Mouse (Mus musculus) stomach, embryonic 16.5 days (tissue): ENCODE measurements around the gene Cracr2a. TPM values are rescaled to one million over a fixed set of nuclear protein-coding genes. Genes with fewer than 3 reads are reported as not detected.

ENCODE experiments used
- ATAC-seq: fragments of 200-750 bp; cut with Nextera tagmentation; 2 replicates; pipeline ENCODE4 v1.8.0; 2017; ENCODE audit warnings: moderate number of reproducible peaks, moderate TSS enrichment; ENCODE audit not compliant: insufficient read depth, low FRiP score
- H3K27ac ChIP-seq: fragments of 300-500 bp; sonication (generic); 2 replicates; pipeline ENCODE4 v1.5.1; 2014; ENCODE audit warnings: low read length
- H3K27me3 ChIP-seq: fragments of 300-500 bp; sonication (generic); 2 replicates; pipeline ENCODE4 v1.6.1; 2014; ENCODE audit warnings: low read length, control low read depth, mixed read lengths; ENCODE audit not compliant: control insufficient read depth, insufficient read depth
- H3K36me3 ChIP-seq: fragments of 300-500 bp; sonication (generic); 2 replicates; pipeline ENCODE4 v1.6.1; 2014; ENCODE audit warnings: low read length; ENCODE audit not compliant: control insufficient read depth, insufficient read depth
- H3K4me1 ChIP-seq: fragments of 300-500 bp; sonication (generic); 2 replicates; pipeline ENCODE4 v1.6.1; 2014; ENCODE audit warnings: low read length, control low read depth, mixed read lengths; ENCODE audit not compliant: control insufficient read depth, insufficient read depth
- H3K4me2 ChIP-seq: fragments of 300-500 bp; sonication (generic); 2 replicates; pipeline ENCODE4 v1.6.1; 2014; ENCODE audit warnings: low read depth, low read length, mixed read lengths
- H3K4me3 ChIP-seq: fragments of 300-500 bp; sonication (generic); replicated peaks from 2 replicates; pipeline ENCODE4 v1.5.1; 2014; ENCODE audit warnings: mild to moderate bottlenecking, low read length
- H3K9ac ChIP-seq: fragments of 300-500 bp; sonication (generic); 2 replicates; pipeline ENCODE4 v1.6.1; 2014; ENCODE audit warnings: low read length
- H3K9me3 ChIP-seq: fragments of 300-500 bp; sonication (generic); replicated peaks from 2 replicates; pipeline ENCODE4 v1.6.1; 2016; ENCODE audit warnings: low read length, control low read depth; ENCODE audit not compliant: control insufficient read depth
- WGBS: fragments of 180-500 bp; shearing (Covaris S2); extraction: QIAGEN DNeasy Blood & Tissue Kit; methylation state at CpG from one replicate; pipeline ENCODE4 v1.1.7; 2014; 5-methylcytosine and 5-hydroxymethylcytosine counted together
- polyA plus RNA-seq: library from polyadenylated mRNA; unstranded; fragments of >200 nt; fragmentation: Nextera tagmentation; extraction: Ambion mirVana; gene quantifications from 2 replicates; pipeline ENCODE4 v1.2.1, GENCODE M21; 2015

Cracr2a gene
- polyA plus RNA-seq, 1 experiment from 2014 or later, result 3.1 TPM

DNA sequence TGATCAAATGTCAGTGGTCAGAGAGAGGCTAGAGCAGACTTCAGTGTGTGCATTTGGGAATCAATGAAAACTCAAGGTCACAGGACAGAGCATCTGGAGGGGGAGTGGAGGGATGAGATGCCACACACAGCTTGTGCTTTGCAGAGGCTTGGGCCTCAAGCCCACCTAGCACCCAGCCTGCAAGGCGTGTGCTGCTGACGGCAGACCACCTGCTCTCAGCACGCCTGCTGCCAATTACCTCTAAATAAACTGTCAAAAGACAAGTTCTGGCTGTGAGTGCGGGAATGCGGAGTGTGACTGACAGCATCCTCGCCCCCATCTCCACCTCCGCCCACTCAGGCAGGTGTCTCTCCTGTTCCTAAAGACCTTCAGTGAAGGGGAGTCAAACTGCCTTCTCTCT, 131.2 kb downstream of the Cracr2a start:
- no peak overlapping the region for H3K9ac ChIP-seq
- H3K4me3 ChIP-seq, result no peak overlapping the region
- no peaks in the 10 kb centered on the region for H3K36me3 ChIP-seq
- H3K4me2 ChIP-seq, result no peak overlapping the region
- WGBS, result 30% methylated on average over 7 of the region's 7 CpGs
- H3K27me3 ChIP-seq, result no peaks in the 10 kb centered on the region
- ATAC-seq, result no peak
- H3K4me1 ChIP-seq, result no peaks in the 10 kb centered on the region
- no peaks in the 10 kb centered on the region for H3K9me3 ChIP-seq
- H3K27ac ChIP-seq, result no peak overlapping the region

DNA sequence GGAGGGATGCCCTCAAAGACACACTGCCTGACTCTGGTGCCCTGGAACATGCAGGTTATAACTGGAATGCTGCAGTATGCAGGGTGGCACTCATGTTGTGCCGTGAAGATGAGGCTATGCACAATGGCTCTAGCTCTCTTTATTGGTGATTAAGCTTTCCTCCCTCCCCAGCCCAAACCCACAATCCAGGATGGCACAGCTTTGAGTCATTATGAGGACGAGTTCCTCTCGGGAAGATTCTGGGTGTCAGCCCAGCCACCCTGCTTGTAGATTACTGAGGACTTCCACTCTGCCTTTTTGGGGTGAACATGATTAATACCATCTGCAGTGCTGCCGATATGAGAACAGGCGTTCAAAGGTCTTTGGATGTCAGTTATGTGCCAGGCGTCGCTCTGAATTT, 132.5 kb downstream of the Cracr2a start:
- ATAC-seq, result no peak
- Histone ChIP-seq H3K36me3 (no peaks in the 10 kb centered on the region), H3K27ac (no peak overlapping the region), H3K9me3 (no peaks in the 10 kb centered on the region), H3K4me1 (no peaks in the 10 kb centered on the region), H3K9ac (no peak overlapping the region), H3K4me3 (no peak overlapping the region), H3K27me3 (no peaks in the 10 kb centered on the region), H3K4me2 (no peak overlapping the region)
- 87% methylated on average over 7 of the region's 7 CpGs for WGBS

DNA sequence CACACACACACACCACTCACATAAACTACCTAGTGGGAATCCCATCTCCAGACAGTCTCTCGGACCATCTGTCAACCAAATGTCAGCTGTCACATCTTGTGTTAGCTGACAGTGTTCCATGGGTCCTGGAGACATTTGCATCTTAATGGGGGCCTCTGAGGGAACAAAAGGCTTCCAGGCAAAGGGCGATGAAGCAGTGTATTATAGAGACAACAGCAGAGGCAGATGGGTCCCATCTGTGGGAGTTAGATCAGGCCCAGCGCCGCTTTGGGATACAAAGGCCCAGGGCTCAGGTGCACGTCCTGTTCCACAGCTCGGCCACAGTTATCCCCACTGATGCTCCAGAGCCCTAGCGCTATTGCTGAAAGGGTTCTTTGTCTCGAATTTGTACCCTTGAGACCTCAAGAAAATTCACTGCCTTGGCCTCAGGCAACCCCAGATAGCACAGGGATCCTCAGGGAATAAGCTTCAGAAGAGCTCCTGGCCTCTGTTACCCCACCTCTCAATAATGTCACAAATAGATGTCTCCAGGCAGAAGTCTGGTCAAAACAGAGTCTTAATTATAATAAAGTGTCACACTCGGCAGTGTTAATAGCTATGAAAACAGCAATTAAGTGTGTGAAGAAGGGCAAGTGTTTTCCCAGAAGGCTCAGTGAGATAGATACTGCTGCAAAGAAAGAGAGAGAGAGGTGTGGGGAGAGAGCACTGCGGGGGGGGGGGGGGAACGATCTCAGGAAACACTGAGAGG, 140.1 kb downstream of the Cracr2a start:
- WGBS, result 53% methylated on average over 9 of the region's 11 CpGs
- Histone ChIP-seq H3K27me3 (no peaks in the 10 kb centered on the region), H3K27ac (no peak overlapping the region), H3K4me3 (no peak overlapping the region), H3K36me3 (no peaks in the 10 kb centered on the region), H3K4me2 (no peak overlapping the region), H3K9ac (no peak overlapping the region), H3K9me3 (no peaks in the 10 kb centered on the region), H3K4me1 (no peaks in the 10 kb centered on the region)
- no peak for ATAC-seq

- Histone ChIP-seq H3K4me3 (no peak overlapping the region), H3K9me3 (no peaks in the 10 kb centered on the region), H3K36me3 (no peaks in the 10 kb centered on the region), H3K4me2 (no peak overlapping the region), H3K27me3 (no peaks in the 10 kb centered on the region; the same call in 1 of the 2 replicates), H3K4me1 (no peaks in the 10 kb centered on the region; the same call in 1 of the 2 replicates), H3K9ac (no peak overlapping the region), H3K27ac (peak overlapping the region; percentile 64)
- WGBS, result 11% methylated on average over 1 of the region's 1 CpGs
- ATAC-seq, result peak; percentile 84; the same call in 1 of the 2 replicates
Observed at GRCm38 (mm10) chr6:127708218-127708628, 147.1 kb downstream of the Cracr2a start.

DNA sequence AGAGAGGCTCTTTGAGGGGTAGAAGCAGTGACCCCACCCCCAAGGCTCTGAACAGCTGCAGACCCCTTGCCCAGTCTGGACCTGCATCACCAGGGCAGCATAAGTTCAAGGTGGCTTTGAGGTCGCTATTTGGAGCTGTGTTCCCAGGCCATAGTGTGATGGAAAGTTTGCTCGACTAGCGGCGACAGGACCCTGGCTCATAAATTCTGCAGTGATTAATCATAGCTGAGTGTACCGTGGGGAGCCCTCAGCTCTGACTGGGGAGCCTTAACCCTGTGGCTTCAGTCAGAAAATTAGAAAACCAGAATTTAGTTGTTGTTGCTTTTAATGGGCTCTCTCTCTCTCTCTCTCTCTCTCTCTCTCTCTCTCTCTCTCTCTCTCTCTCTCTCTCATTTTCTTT, 153.8 kb downstream of the Cracr2a start:
- WGBS, result 27% methylated on average over 5 of the region's 5 CpGs
- Histone ChIP-seq H3K36me3 (no peaks in the 10 kb centered on the region), H3K4me2 (no peak overlapping the region), H3K27me3 (no peaks in the 10 kb centered on the region; the same call in 1 of the 2 replicates), H3K27ac (no peak overlapping the region), H3K4me3 (no peak overlapping the region), H3K9ac (no peak overlapping the region), H3K4me1 (no peaks in the 10 kb centered on the region), H3K9me3 (no peaks in the 10 kb centered on the region)
- ATAC-seq, result no peak

DNA sequence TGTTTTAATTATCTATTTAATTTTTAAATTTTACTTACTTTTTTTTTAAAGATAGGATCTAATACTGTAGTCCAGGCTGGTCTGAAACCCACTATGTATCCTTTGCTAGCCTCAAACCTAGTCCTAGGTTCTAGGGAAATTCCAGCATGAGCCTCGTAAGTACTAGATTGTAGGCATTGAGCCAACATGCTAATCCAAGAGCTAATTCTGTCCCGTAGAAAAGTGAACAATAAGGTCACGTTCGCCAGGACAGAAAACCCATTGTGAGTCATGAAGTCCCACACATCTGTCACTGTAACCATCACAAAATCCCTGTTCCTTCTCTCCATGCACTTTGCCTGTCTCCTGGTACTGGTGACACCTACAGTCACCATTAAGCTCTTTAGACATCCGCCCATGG, 154.3 kb downstream of the Cracr2a start:
- Histone ChIP-seq H3K27ac (no peak overlapping the region), H3K4me2 (no peak overlapping the region), H3K4me3 (no peak overlapping the region), H3K9ac (no peak overlapping the region), H3K27me3 (no peaks in the 10 kb centered on the region; the same call in 1 of the 2 replicates), H3K36me3 (no peaks in the 10 kb centered on the region), H3K9me3 (no peaks in the 10 kb centered on the region), H3K4me1 (no peaks in the 10 kb centered on the region)
- ATAC-seq, result no peak
- WGBS, result 64% methylated on average over 5 of the region's 5 CpGs

GRCm38 (mm10) chr6:127717239-127718137, 156.3 kb downstream of the Cracr2a start:
- no peak overlapping the region for H3K27ac ChIP-seq
- H3K4me2 ChIP-seq, result no peak overlapping the region
- no peaks in the 10 kb centered on the region for H3K4me1 ChIP-seq
- no peaks in the 10 kb centered on the region; the same call in 1 of the 2 replicates for H3K27me3 ChIP-seq
- no peaks in the 10 kb centered on the region for H3K36me3 ChIP-seq
- 45% methylated on average over 21 of the region's 21 CpGs for WGBS
- no peaks in the 10 kb centered on the region for H3K9me3 ChIP-seq
- no peak for ATAC-seq
- no peak overlapping the region for H3K9ac ChIP-seq
- no peak overlapping the region for H3K4me3 ChIP-seq

GRCm38 (mm10) chr6:127719875-127720274, 158.7 kb downstream of the Cracr2a start:
- H3K9me3 ChIP-seq, result no peaks in the 10 kb centered on the region
- no peaks in the 10 kb centered on the region; the same call in 1 of the 2 replicates for H3K27me3 ChIP-seq
- no peak overlapping the region for H3K4me2 ChIP-seq
- no peak overlapping the region for H3K27ac ChIP-seq
- WGBS, result 83% methylated on average over 14 of the region's 14 CpGs
- no peak for ATAC-seq
- H3K9ac ChIP-seq, result no peak overlapping the region
- no peak overlapping the region for H3K4me3 ChIP-seq
- H3K36me3 ChIP-seq, result no peaks in the 10 kb centered on the region
- no peaks in the 10 kb centered on the region for H3K4me1 ChIP-seq

DNA sequence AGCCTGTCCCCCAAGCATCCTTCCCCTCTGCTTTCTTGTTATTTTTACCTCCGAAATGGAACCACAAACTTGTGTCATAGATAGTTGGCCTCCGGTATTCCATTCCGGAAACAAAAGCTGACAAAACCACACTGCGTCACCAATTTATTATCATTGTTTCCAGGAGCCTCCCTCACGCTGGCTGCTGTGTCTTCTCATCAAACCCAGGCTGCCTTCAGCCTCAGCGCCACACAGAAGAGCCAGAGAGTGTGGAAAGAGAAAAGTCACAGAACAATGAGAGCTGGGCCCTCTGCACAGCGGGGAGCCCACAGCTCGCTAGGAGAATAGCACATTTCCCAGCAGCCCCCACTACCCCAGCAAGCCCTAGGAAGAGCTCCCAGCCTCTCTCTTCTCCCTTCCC, 162.0 kb downstream of the Cracr2a start:
- WGBS, result 60% methylated on average over 8 of the region's 8 CpGs
- Histone ChIP-seq H3K9me3 (no peaks in the 10 kb centered on the region), H3K36me3 (no peaks in the 10 kb centered on the region), H3K4me3 (no peak overlapping the region), H3K27me3 (no peaks in the 10 kb centered on the region; the same call in 1 of the 2 replicates), H3K27ac (no peak overlapping the region), H3K4me2 (no peak overlapping the region), H3K4me1 (no peaks in the 10 kb centered on the region), H3K9ac (no peak overlapping the region)
- no peak for ATAC-seq
